Mouse (Mus musculus) thymus, adult 2 months (tissue): Measurements from ENCODE around the gene Aspn.

ENCODE experiments used
- CTCF ChIP-seq: fragments of 200-500 bp; IDR thresholded peaks from 2 replicates; pipeline ENCODE4 v1.5.1; 2012; ENCODE audit warnings: mild to moderate bottlenecking, control low read depth, low read length, moderate library complexity, borderline replicate concordance; ENCODE audit not compliant: control insufficient read depth, poor library complexity, insufficient read depth; ENCODE audit errors: extremely low read depth
- POLR2A ChIP-seq: fragments of 200-500 bp; IDR thresholded peaks from 2 replicates; pipeline ENCODE4 v1.6.1; 2012; ENCODE audit warnings: mild to moderate bottlenecking, low read length, control low read depth, moderate library complexity; ENCODE audit not compliant: control insufficient read depth, poor library complexity, insufficient read depth; ENCODE audit errors: extremely low read depth

GRCm38 (mm10) chr13:49554519-49554918 lies 10.3 kb downstream of the Aspn start:
- no peak for TF ChIP-seq CTCF
- no peak for TF ChIP-seq POLR2A
